Mouse (Mus musculus) thymus, postnatal 0 days (tissue): ENCODE data around the gene Rtraf. TPM values are rescaled to one million over a fixed set of nuclear protein-coding genes. Genes with fewer than 3 reads are reported as not detected.

ENCODE experiments used
- DNase-seq: peaks from one replicate; pipeline ENCODE4 v3.0.0-alpha.2; 2015; ENCODE audit warnings: low spot score
- polyA plus RNA-seq: library from polyadenylated mRNA; unstranded; fragments of >200 nt; fragmentation: Nextera tagmentation; extraction: Ambion mirVana; gene quantifications from 2 replicates; pipeline ENCODE4 v1.2.1, GENCODE M21; 2015

Gene Rtraf
- polyA plus RNA-seq, 1 experiment from 2014 or later = 206 TPM

DNA sequence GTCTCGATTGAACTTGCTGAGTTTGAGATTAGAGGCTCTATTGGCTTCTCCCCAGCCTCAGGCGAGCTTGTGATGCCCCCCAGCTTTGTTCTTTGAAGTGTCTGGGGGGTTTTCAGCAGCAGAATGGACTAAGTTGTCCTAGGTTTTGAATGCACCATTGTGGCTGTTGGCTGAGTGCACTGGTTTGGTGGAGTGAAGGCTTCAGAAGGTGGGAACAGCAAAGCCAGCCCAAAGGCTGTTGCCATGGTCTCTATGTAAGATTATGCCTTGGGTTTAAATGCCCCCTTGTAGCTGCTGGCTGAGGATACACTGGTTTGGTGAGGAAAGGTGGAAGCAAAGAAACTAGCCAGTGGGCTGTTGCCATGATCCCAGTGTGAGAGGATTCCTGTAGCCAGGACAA, 23.1 kb downstream of the Rtraf start:
- no peak for DNase-seq

DNA sequence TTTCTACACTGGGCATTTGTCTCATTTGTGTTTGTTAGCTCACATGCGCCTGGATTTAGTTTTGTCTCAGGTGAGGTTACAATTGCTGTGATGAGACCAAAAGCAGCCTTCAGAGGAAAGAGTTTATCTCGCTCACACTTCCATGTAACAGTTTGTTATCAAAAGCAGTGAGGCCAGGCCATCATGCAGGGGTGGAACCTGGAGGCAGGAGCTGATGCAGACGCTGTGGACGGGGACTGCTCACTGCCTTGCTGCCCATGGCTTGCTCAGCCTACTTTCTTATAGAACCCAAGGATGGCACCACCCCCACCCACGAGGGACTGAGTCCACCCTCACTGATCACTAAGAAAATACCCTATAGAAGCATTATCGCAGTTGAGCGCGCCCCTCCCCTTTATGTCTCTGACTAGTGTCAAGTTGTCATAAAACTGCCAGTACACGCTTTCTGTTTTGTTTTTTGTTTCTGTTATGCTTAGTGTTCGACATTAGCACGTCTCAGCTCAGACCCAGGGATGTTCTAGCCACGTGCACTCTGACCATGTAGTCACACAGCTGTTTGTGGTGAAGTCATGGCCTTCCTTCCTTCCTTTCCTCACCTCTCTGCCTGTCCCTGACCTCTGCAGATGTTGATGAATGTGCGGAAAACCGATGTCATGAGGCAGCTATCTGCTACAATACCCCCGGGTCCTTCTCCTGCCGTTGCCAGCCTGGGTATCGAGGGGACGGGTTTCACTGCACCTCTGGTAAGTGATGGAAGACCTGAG, 26.9 kb downstream of the Rtraf start:
- peak; percentile 9 for DNase-seq

DNA sequence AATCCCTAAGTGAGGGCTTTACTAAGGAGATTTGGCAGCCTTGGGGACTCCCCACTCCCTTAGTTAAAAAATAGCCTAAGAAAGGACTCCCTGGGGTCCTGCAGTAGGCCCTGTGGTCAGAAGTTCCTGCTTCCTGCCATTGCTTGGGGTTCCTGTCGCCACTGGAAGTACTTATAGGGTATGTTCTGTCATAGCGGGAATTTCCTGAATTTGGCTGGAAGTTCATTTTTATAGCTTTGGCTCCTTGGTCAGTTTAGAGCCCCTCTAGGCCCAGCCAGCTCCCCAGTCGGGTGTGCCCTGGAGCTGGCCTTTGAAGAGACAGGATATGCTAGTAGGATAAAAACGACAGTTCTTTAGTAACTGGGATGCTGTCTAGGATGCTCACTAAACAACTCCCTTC, 28.7 kb downstream of the Rtraf start:
- DNase-seq = no peak

DNA sequence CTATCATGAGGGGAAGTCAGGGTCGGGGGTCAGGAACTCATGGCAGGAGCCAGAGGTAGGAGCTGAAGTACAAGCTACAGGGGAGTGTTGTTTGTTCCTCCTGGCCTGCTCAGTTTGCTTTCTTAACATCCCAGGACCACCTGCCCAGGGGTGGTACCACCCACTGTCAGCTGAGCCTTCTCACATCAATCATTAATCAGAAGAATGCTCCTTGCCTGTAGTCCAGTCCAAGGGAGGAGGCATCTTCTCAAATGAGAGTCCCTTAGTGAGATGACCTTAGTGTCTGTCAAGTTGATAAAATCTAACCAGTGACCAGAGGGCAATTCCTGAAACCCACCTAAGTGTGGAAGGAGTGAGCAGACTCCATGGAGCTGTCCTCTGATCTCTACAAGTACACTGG, 35.2 kb downstream of the Rtraf start:
- DNase-seq = no peak

DNA sequence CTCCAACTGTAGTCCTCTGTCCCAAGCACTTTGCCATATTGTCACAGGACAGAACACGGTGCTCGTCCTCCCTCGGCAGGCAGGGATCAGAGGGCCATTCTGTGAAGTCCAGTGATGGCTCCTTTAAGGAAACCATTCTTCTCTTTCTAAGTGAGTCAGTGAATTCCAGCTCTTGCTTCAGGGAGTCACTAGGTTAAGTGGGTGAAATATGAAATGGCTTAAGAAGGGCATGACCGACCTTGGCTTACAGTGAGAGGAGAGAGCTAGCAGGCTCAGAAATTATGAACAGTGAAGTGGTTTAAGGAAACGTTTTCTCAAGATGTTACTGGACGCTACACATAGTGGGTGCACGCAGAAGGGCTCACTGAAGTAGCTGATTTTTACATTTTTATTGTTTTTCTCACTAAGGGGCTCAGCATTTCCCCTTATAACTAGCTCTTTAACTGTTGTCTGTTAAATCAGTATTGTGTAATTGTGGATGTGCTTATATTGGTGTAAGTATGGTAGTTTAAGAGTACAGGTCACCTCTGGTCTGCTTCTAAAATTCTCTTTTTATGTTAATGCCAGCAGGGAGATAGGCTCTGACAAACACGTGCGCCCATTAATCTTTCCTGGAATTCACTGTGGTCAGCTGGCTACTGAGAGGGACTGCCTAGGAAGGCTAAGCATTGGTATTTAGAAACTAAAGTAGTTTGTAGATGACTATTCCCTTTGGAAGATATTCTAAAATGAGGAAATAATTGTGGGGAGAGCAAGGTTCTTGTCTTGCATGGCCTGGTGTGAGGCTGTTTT, 37.6 kb downstream of the Rtraf start:
- no peak for DNase-seq

DNA sequence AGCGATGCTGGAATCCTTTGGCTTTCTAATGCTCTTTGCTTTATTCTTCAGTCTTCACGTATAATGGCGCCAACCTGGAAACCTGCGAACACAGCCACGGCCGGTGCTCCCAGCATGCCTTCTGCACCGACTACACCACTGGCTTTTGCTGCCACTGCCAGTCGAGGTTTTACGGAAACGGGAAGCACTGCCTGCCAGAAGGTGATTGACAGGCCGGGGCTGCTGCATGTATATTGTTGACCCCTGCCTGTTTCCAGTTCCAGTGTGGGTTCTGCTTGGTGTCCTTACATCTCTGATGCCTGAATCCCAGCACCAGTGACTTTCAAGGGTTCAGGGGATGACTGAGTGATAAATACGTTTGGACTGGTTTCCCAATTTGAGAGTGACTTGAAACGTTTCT, 45.7 kb downstream of the Rtraf start:
- DNase-seq = no peak

DNA sequence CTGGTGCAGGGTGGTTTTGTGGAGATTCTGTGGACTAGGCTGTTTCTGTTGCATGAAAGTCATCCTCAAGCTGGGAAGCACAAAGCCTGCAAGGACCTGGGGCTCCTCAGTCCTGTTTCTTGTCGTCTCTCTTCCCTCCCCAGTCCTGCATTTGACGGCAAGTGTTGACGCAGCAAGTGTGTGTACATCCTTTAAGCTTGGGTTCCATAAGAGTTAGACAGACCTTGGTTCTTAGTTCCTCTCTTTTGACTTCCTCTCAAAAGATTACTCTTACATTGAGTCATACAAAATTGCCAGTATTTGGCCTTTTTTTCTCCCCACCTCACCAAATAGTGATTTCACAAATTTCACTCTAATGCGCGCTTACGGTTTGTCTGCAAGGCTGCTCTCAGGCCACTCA, 46.3 kb downstream of the Rtraf start:
- DNase-seq = no peak

DNA sequence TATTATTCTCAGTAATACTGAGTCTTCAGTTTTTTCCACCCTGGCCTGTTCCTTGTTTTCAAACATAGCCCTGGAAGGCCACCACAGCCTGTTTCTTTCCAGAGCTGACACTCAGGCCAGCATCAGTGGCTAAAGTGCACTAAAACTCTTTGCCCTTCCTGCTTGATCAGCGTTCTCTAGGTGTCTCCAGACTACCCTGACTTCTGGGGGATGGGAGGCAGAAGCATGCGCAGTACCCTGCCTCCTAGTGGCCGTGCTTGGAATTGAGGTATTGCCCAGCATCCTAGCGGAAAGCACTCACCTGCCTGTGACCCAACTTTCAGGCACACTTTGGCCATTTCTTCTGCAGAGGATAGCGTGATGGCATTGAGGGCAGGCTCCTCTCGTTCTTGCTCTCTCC, 46.7 kb downstream of the Rtraf start:
- DNase-seq = peak; percentile 29

DNA sequence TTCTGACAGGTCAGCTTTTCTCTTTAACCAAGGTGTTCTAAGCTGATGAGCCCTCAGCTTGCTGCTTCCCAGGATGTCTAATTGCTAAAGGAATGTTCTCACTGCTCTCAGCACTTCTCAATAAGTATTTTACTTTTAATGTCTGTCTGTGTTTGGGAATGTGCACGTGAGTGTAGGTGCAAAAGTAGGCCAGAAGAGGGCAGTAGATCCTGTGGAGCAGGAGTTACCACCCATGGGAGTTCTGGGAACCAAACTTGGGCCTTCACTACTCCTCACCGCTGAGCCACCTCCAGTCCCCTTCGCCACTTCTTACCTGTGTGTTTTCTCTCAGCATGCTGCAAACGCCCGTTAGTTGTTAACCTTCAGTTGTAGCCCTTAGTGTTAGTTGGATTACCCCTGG, 47.4 kb downstream of the Rtraf start:
- no peak for DNase-seq

DNA sequence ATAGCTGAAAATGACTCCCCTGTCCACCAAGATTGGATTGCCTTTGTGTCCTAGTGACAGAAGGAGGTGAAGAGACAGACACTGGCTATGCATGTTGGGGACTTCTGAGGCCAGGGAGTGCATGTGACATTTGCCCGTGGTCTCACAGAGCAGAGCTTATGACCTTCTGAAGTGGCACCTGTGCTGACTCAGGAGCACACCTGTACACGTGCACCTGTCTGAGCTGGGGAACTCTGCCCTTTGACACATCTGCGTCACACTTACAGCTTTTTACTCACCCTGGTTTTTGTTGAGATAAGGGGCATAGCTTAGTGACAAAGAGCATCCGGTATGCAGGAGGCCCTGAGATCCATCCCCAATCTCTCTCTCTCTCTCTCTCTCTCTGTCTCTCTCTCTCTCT, 48.1 kb downstream of the Rtraf start:
- DNase-seq = no peak

DNA sequence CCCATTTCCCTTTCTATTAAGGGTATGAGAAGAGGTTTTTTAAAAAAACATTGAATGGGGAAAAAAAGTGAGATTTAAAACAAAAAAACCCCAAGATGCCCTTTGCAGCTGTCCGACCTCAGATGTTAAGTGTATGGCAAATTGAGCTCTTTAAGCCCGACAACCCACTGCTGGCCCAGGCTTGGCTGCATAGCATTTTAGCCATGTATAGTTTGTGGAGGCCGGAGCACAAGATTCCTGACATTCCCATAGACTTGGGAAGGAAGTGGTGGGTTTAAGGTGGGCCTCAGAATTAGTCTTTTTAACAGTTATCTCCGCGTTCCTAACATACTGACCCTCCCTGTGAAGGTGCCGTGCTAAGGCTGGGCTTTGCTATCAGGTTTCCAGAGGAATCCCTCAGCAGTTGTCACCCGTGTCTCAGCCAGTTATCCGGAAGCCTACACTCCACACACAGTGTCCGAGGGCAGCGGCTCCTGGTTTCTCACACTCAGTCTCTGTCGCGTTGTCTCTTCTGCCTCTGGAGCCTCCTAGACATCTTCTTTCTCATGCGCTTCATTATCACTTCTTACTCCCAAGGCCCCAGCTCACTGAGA, 49.5 kb downstream of the Rtraf start:
- no peak for DNase-seq

DNA sequence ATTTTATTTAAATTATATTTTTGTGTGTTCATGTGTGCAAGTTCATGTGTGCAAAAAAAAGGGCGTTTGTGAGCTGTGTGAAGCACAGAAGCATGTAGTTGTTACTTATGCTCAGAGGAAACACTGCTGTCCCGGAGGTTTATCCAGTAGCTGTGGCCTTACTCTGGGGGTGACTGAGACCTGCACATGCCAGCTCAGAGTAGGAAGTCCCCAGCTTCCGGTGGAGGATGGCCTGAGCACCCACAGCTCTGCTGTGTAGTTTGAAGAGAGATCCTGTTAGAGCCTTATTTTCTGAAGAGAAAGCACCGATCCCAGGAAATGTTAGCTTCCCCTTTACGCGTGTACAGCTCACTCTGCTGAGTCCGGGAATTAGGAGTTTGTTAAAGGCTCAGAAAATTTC, 52.5 kb downstream of the Rtraf start:
- peak; percentile 38 for DNase-seq

DNA sequence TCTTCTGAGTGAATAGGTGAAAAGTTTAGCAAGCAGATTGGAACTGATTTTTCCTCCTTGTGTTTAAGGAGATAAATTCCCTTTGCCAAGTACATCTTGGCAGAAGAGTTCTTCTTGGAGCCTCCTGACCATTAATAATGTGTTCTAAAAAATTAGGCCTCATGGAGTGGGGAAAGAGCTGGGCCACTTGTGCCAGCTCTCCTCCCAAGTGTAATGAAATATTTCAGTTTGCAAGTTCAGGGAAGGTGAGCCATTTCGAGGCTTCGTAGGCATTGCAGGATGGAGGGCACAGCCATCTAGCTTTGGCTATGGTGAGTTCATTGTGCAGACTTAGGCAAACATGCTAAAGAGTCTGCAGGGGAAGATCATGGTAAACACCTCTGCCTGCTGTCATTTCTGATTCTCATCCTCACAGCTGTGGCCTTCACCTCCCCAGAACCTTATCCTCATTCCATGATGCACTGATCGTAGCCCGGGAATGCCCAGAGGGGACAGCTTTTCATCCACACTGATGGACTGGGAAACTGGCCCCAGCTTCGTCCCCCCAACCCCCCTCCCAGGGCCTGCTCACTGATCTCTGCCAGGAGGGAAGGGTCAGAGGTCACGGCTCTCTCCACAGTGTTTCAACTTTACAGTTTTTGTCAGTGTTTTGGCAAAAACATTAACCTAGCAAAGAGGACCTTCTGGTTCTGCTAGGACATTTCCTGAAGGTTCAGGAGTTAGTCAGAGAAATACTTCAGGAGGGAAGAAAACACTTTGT, 54.0 kb downstream of the Rtraf start:
- DNase-seq = no peak

DNA sequence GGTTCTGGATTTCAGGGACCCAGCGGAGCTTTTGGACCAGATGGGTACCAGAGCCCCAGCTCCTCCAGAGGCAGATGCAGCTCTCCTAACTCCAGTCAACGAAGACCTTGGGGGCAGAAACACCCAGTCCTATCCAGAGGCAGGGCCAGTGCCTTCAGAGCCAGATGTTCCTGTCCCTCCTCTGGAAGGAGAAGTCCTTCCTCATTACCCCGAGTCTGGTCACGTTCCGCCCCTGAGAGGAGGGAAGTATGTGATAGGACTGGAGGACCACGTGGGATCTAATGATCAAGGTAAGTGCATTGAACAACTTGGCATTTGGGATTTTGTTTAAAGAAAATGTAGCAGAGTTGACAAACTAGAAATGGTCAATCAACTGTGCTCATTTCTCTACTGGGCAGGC, 55.0 kb downstream of the Rtraf start:
- DNase-seq = no peak

DNA sequence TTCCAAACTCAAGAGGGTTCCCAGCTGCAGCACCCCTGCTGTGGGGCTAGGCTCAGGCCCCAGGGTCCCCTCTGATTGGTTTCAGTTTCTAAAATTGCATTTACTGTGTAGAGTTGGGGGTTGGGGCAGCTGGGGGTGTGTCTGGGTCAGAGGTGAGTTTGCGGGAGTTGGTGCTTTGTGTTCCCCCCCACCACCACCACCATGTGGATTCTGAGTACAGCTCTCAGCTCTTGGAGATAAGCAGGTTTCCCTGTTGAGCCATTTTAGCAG, 57.3 kb downstream of the Rtraf start:
- DNase-seq = no peak

DNA sequence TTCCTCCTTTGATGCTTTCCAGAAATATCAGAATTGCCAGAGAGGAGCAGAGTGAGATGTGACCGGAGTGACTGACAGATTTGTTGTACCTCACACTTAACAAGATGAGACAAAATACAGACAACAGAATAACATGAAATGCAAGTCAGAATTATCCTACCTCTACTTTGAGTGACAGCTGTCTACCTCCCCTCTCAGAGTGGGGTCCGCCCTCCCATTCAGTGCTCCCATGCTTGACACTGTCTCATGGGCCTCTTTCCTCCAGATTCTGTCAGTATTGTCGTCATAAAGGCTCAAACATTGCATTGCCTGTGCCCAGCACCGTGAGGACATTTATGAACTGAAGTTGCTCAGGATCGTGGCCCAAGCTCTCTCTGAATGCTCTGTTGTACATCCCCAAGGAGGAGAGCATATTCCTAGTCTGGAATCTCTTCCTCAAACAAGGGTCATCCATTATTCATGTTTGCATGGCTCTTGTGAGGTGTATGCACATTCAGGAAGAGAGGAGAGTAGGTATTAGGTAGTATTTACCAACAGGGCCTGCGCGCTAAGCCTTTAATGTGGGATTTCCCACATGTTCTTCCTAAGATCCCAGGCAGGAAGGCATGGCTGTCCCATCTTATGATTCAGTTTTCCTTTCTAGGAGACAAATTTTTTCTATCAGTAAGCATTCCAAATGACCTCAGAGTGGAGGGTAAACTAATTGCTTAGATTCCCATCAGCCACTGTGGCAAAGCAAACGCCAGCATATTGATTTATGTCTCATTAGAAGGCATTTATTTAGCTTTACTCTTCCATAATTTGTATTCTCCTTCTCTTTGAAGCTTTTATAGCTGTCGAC, 57.9 kb downstream of the Rtraf start:
- no peak for DNase-seq

DNA sequence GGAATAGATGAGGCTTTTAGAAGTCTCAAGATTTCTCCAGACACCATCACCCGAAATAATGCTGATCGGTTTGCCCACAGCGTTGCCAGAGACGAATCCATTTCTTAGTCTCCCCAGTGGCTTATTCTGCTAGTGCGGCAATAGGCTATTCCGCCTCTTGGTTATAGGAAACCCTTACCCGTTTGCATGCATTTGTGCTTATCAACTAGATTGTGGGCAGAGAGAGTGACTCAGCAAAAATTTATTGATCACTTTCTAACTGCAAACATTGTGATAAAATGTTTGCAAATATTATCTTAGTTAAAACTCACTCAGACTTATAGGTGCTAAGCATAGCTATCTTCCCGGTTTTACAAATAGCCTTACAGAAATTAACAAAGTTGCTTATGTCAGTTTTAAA, 59.3 kb downstream of the Rtraf start:
- DNase-seq = no peak

DNA sequence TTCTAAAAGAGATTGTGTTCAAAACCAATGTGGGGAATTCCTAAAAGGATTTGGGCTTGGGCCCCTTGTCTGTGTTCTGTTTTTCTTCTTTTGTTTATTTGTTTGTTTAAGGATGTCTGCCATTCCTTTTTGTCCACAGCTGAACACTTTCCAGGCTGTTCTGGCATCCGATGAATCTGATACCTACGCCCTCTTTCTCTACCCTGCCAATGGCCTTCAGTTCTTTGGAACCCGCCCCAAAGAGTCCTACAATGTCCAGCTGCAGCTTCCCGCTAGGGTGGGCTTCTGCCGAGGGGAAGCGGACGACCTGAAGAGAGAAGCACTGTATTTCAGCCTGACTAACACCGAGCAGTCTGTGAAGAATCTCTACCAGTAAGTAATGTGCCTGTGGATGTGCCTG, 60.1 kb downstream of the Rtraf start:
- no peak for DNase-seq

DNA sequence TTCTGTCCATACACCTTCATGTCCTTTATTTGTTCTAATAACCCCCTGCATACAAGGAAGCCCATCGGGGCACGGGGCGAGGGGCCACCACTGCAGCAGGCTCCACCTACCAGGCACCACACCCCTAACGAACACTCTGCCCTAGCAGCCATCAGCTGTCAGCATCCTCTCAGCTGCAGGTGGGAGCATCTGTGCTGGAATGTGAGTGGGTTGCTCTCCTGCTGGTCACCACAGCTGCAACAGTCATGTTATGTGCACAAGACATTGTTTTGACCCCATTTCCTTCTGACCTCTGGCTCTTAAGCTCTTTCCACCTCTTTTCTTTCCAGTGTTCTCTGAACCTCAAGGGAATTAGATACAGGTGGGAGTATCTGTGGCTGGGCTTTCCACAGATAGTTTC, 61.6 kb downstream of the Rtraf start:
- DNase-seq = no peak
